Mouse (Mus musculus) left cerebral cortex, adult 2 months (tissue): ENCODE results near the gene Sdsl. TPM values are rescaled to one million over a fixed set of nuclear protein-coding genes. Genes with fewer than 3 reads are reported as not detected.

Experiments used
- DNase-seq, 2 experiments: peaks; one replicate each; pipeline ENCODE4 v3.0.0; 2021 to 2022; ENCODE audit warnings: low spot score in 2 of 2, mixed read lengths in 1 of 2; ENCODE audit errors: extremely low spot score in 1 of 2
- H3K27ac ChIP-seq: fragments of 200-600 bp; 2 replicates; pipeline ENCODE4 v1.8.1; 2022
- H3K4me3 ChIP-seq: fragments of 200-600 bp; 2 replicates; pipeline ENCODE4 v1.8.1; 2022
- CTCF ChIP-seq: fragments of 200-600 bp; IDR thresholded peaks from 2 replicates; pipeline ENCODE4 v1.8.1; 2022; ENCODE audit warnings: antibody characterized with exemption, mild to moderate bottlenecking, moderate library complexity
- intact Hi-C: fragments of 180-260 bp; cut with DNase I; formaldehyde crosslinking; loops from one replicate; pipeline ENCODE4 v1.15.1; 2025
- total RNA-seq, 2 experiments: library from RNA; stranded (reverse); gene quantifications; 2 replicates each; pipeline ENCODE4 v1.2.3; 2021

Gene Sdsl
- total RNA-seq, 2 experiments from 2014 or later, result 5.3 to 7.4 TPM

DNA sequence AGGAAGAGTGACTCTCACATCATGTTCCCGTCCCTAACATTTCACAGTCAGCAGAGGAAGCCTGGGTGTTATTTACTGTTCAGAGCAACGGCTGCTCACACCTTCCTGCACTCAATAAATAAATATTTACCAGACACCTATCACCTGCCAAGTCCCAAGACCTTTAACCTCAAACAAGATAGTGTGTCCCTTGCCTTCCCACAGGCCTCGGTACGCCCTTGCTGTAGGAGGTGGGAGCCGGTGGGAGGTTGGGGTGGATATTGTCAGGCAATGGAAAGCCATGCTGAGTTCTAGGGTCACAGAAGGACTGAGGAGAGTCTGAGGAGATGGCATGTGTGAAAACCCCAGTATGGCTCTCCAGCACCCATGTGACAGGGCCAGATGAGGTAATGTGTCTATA is 4.3 kb downstream of the Sdsl start:
- no peak for DNase-seq
- no peak overlapping the region for H3K4me3 ChIP-seq
- no peak overlapping the region for H3K27ac ChIP-seq
- intact Hi-C loops, result no loop called here
- TF ChIP-seq CTCF, result no peak

DNA sequence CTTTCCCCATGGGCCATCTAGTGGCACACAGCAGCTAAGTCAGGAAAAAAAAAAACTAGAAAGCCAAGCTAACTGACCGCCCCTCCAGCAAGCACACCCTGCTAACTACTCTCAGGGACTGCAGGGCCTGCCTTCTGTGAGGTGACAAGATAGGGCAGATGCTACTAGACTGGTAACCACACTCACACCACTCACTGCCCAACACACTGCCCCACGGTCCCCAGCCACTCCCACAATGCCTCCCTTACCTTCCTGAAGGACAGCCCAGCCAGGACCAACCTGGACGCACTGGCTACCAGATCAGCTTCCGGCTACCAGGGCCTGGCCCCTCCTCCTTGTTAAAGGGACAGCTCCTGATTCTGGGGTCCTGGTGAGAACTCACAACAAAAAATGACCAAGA is 5.6 kb downstream of the Sdsl start:
- DNase-seq, result no peak
- H3K27ac ChIP-seq, result no peak overlapping the region
- TF ChIP-seq CTCF, result no peak; the same call in 1 of the 2 replicates
- H3K4me3 ChIP-seq, result peak overlapping the region; percentile 7; the same call in 1 of the 2 replicates
- intact Hi-C loops, result no loop called here

DNA sequence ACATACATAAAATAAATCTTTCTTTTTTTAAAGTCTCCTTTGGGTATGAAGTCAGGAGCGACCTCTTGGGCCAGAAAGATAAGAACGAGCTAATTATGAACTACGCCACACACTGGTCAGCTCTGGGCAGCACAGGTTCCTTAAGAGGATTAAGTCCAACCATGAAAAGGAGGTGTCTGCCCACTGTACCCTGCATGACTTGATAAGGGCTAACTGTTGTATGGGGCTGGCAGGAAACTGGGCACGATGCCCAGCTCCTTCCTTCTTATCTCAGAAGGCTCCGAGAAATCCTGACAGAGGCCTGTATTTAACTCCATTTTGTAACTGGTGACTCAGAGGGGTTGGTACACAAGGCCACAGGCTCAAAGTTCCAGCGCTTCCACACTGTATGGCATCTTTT is 6.8 kb downstream of the Sdsl start:
- no peak for TF ChIP-seq CTCF
- no peak overlapping the region for H3K27ac ChIP-seq
- DNase-seq, result no peak
- intact Hi-C loops, result no loop called here
- H3K4me3 ChIP-seq, result no peak overlapping the region

- TF ChIP-seq CTCF, result peak; percentile 67
- DNase-seq, result no peak
- H3K27ac ChIP-seq, result no peak overlapping the region
- intact Hi-C loops, result no loop called here
- H3K4me3 ChIP-seq, result no peak overlapping the region
Observed at GRCm38 (mm10) chr5:120465062-120465461, 7.5 kb downstream of the Sdsl start.

- peak; percentile 30 for TF ChIP-seq CTCF
- no peak overlapping the region for H3K27ac ChIP-seq
- DNase-seq, result no peak
- intact Hi-C loops, result no loop called here
- no peak overlapping the region for H3K4me3 ChIP-seq
Observed at GRCm38 (mm10) chr5:120464321-120464720, 8.3 kb downstream of the Sdsl start.

GRCm38 (mm10) chr5:120461902-120462301 is 10.7 kb downstream of the Sdsl start:
- DNase-seq, result no peak
- Histone ChIP-seq H3K4me3 (no peak overlapping the region), H3K27ac (no peak overlapping the region)
- no peak for TF ChIP-seq CTCF
- intact Hi-C loops, result no loop called here

GRCm38 (mm10) chr5:120459133-120459532 is 13.5 kb downstream of the Sdsl start:
- Histone ChIP-seq H3K4me3 (no peak overlapping the region), H3K27ac (no peak overlapping the region)
- intact Hi-C loops, result loop anchor here (5.0 kb wide), 2 partner anchors 327 to 717 kb away; no protein-coding TSS in a partner anchor
- no peak for TF ChIP-seq CTCF
- DNase-seq, result no peak

DNA sequence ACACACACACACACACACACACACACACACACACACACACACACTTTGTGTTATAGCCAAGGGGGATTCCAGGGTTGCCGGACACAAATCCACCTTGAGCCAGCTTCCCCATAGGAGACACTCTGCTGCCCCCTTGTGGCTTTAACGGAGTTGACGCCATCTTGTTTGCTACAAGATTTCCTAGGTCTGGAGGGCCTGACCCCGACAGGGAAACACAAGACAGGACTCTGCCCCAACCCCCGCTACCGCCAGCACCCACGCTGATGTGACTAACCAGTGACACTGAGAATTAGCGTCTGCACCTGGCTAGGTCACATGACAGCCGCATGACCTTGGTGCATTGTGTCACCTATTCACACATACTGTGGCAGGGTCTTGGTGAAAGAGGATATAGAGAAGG is 15.0 kb downstream of the Sdsl start:
- DNase-seq, result peak; percentile 57 to 68
- Histone ChIP-seq H3K27ac (no peak overlapping the region), H3K4me3 (no peak overlapping the region)
- TF ChIP-seq CTCF, result peak; percentile 66
- intact Hi-C loops, result loop anchor here (1.0 to 5.0 kb wide), 3 partner anchors 311 to 715 kb away; no protein-coding TSS in a partner anchor

DNA sequence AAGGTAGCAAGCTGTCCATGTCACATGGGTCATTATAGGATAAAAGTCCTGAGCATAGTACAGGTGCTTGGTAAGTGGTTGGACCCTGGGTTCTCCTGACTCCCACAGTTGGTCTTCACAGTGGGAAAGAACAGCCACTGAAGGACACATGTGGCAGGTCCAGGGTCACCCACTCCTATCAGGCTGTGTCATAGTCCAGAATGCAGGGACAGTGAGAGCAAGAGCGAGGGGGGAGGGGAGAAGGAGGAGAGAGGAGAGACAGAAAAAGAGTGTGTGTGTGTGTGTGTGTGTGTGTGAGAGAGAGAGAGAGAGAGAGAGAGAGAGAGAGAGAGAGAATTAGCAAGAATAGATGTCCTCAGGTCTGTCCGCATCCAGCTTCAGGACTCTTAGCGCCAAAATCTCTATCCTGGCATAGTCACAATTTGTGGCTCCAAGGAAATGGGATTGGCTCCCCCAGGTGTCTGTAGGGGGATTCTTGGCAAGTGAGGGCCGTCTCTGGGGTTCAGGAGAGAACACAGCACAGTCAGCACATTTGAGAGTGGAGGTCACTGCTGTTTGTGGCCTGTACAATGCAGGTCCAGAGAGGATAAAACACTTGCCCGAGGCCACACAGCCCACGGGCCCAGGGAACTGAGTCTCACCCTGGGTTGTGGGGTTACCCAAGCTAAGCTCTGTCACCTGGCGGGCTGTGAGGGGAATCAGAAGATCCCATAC is 15.6 kb downstream of the Sdsl start:
- DNase-seq, result no peak
- TF ChIP-seq CTCF, result no peak
- intact Hi-C loops, result loop anchor here (1.0 to 5.0 kb wide), 3 partner anchors 311 to 715 kb away; no protein-coding TSS in a partner anchor
- H3K27ac ChIP-seq, result no peak overlapping the region
- no peak overlapping the region for H3K4me3 ChIP-seq

GRCm38 (mm10) chr5:120456253-120456652 is 16.4 kb downstream of the Sdsl start:
- Histone ChIP-seq H3K4me3 (no peak overlapping the region), H3K27ac (no peak overlapping the region)
- DNase-seq, result no peak
- no peak for TF ChIP-seq CTCF
- intact Hi-C loops, result loop anchor here (5.0 kb wide), 2 partner anchors 324 to 714 kb away; no protein-coding TSS in a partner anchor

- no peak for TF ChIP-seq CTCF
- intact Hi-C loops, result loop anchor here (5.0 kb wide), 2 partner anchors 323 to 713 kb away; no protein-coding TSS in a partner anchor
- Histone ChIP-seq H3K4me3 (no peak overlapping the region), H3K27ac (no peak overlapping the region)
- DNase-seq, result no peak
Observed at GRCm38 (mm10) chr5:120454756-120455337, 17.8 kb downstream of the Sdsl start.

DNA sequence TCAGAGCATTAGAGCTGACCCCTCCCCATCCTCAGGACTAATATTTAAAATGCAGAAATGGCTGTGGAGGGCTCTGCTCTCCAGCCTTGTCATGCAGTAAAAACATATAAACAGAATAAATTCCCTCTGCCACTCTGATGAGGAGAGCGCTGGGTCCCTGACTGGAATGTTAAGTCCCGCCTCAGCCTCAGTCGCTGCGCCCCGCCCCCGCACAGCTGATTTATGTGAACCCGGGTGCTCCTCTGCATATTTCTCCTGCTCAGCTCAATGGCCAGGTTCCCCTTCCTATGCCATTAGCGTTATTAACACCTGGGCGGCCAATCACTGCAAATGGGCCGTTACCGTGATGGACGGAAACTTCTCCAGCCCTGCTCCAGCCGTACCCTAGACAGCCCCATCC is 25.3 kb downstream of the Sdsl start:
- Histone ChIP-seq H3K27ac (no peak overlapping the region), H3K4me3 (no peak overlapping the region)
- intact Hi-C loops, result loop anchor here (10.0 kb wide), 1 partner anchor 1673 kb away; no protein-coding TSS in a partner anchor
- TF ChIP-seq CTCF, result no peak
- no peak for DNase-seq
